Mouse (Mus musculus): ENCODE measurements around the gene Erc2.

The Erc2 gene

GRCm38 (mm10) chr14:28409390-28409789, 787.2 kb downstream of the Erc2 start:
- DNase-seq: no peak

DNA sequence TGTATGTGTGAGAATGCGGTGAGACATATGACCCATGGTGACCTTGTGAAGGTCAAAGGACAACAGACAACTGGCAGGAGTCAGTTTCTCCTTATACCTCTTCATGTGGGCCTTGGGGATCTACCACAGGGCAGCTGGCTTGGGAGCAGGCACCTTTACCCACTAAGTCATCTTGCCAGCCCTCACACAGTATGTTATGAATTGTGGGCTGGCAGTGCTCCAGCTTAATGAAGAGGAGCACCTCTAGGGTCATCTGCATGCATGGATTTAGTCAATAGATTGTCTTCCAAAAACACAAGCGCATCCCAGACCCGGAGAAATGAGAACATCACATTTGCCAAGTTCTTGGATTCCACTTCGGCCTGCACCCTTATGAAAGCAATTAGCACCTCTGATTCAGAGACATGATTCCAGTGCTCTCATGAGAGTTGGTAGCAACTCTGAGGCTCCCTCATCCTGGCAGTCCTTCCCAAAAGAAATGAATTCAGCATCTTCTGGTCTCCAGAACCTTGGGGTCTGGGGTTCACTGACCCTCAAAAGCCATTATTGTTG, 787.6 kb downstream of the Erc2 start:
- no peak for DNase-seq

DNA sequence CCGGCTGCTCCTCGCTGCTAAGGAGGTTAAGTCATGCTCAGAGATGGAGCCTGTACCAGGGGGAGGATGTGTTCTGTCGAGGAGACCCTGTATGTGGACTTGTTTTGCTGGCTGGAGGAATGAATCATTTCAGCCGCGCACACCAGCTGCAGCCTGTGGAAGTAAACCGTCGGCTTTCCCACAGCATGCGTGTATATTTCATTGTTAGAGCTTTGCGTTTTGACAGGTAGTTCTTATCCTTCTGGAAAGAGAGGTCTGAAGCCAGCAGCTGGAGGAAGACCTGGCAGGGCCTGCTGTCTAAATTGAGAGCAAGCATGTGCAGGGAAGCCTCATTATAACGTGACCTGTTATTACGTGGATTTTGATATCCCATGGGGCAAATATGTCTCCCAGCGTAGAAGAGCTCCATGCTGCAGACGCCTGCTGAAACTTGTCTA, 788.6 kb downstream of the Erc2 start:
- no peak for DNase-seq

- no peak for DNase-seq
Observed at GRCm38 (mm10) chr14:28412252-28412995, 790.2 kb downstream of the Erc2 start.

- no peak for DNase-seq
Observed at GRCm38 (mm10) chr14:28413516-28413915, 791.3 kb downstream of the Erc2 start.

DNA sequence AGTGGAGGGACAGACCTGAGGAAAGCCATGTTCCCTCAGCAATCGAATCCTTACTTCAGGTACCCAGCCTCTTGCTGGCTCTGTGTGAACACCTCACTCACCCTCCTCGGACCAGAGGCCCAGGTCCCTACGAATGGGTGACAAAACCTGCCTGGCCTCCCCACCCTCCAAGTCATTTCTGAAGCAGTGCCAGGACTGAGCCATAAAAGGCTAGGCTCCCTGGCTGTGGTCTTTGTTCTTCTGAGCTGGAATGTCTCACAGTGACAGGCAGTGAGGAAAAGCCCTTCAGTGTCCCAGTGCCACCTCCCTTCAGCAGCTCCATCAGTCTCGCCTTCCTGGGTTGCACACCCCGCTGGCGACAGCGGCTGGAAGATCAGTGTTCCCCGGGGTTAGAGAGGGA, 794.8 kb downstream of the Erc2 start:
- peak; percentile 8 for DNase-seq

DNA sequence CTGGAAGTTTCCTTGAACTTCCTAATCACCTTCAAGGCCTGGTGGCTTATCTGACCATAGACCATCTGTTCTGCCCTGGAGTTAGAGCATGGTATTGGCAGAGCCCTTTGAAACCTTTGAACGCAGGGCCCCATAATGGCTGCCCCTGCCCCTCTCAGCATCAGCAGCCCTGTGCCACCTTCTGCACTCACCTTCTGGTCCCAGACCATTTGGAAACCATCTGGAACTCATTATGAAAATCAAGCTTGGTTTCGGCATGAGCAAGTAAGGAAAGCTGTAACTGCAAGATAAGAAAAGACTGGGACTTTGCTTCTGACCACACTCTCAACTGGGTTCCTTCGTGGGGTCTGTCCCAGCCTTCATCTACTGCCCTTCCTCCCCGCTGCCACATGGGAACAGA, 796.3 kb downstream of the Erc2 start:
- no peak for DNase-seq

DNA sequence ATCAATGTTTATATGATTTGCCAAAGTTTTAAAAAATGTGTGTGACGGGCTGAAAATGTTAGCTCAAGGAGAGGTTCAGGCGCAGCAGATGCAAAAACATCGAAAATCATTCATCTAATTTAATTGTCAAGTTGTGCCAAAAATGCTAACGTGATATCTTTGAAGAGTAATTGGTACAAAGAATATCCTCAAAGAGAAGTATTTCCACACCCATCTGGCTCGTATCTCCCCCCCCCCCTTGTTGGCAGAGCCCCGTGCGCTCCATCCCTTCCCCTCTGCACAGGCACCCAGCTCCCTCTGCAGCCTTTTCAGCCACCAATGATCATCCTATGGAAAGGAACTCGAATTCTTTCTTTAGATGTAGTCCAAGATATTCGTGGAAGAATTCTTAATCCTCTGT, 797.0 kb downstream of the Erc2 start:
- no peak for DNase-seq

DNA sequence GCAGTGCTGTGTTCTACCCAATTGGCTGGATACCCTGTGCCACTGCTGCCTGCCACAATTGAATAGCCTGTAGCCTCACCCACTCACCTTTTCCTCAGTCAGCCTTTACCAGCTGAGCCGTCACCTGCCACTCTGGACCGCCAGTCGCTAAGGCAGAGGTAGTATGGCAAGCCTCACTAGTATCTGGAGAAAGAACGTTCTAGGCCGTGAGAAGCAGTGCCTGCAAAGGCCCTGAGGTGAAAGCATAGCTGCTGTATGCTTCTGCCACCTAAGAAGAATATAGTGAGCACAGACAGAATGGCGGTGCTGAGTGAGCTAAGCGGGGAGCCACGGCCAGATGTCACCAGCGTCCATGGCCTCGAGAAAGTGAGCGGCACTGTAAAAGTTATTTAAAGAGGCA, 798.4 kb downstream of the Erc2 start:
- DNase-seq: no peak

DNA sequence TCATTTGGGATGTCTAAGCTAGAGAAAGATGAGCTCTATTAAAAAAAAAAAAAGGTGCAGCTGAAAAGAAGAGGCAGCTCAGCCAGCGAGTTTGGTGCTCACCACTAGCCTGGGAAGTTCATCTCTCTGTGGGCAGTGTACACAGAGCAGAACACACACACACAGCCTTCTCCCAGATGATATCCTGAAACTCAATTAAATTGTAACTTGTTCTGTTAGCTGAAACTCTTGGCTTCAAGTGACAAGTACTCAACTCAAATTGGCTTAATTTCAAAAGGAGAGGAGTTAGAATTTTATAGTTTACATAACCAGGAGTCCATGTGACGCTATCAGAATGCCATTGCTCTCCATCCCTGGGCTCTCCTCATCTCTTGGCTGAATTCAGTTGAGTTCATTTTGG, 804.4 kb downstream of the Erc2 start:
- DNase-seq: no peak

GRCm38 (mm10) chr14:28431703-28432309, 809.6 kb downstream of the Erc2 start:
- no peak for DNase-seq

DNA sequence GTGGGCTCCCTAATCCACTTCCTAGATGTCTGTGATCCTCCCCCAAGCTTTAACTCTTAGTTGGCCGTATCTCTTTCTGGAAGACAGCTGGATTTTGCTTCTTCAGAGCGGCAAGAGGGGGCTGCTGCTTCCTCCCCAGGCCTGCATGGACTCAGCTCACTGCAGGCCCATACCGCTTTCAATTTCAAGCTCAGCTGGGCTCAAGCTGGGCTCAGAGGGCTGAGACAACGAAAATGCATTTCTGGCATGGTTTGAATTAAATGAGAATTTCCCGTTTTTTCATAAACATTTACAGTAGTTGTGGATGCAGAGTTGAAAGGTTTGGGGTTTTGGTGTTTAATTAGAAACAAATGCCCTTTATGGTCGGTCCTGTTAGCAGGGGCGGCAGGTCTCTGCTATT, 812.8 kb downstream of the Erc2 start:
- no peak for DNase-seq

DNA sequence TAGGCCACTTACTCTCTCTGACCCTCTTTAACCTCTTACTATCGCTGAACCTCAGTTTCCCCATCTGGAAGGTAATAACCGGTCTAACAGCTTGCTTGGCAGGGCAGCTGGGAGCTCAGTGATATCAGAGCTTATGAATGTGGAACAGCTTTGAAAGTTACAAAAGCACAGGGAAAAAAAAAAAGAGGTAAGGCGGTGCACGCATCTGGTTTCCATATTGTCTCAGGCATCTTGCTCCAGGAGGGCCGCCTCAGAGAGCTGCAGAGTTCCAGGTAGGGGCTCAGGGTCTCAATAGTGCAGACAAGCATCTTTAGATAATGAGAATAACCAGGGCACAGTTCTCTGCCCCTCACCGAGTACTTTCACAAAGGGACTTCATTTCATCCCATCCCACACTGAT, 816.9 kb downstream of the Erc2 start:
- DNase-seq: no peak

DNA sequence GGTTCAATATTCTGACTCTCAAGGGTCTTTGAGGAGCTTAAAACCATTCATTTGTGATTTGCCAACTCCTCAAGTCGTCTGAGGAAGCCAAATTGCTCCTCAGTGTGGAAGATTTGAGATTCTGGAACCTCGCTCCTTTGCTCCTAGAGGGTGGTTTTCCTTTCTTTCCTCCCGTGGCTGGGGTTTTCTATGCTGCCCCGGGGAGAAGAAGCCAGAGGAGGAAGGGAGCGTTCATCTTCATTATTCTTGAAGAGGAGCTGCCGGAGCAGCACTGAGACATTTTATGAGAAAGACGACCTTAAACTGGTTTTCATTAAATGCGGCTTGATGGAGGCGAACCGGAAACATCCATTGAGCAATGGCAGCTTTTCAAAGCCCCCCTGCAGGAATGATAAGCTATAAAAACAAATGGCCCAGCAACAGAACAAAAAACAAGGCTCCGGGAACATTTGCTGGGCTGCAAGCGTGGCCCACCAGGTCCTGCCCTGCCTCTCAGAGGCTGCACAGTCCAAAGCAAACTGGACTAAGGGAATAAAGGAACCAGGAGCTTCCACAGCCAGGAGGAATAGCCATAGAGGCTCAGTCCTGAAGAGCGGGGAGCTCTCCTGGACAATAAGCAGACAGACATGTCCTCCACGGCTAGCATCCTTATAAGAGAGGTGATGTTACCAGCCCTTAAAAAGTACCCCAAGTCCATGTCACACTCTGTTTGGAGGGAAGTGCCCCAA, 819.2 kb downstream of the Erc2 start:
- no peak for DNase-seq

- no peak for DNase-seq
Observed at GRCm38 (mm10) chr14:28443254-28443944, 821.2 kb downstream of the Erc2 start.

DNA sequence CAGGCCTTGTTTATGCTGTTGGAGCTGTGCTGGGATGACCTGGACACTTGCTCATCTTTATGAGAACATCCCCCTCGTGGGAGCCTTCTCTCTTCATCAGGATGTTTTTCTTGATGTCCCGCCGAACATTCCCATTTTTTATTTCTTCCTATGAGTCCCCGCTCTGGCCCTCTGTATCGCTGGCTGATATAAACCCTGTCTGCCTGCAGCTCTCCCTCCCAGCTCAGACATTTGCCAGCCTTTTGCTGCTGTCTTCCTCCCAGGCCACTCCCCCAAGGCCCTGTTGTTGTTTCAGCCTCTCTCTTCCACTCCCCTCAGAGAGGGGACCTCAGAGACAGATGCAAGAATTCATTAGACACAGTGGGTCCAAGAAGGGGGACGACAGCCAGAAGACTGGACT, 823.5 kb downstream of the Erc2 start:
- DNase-seq: no peak

- no peak for DNase-seq
Observed at GRCm38 (mm10) chr14:28451771-28452170, 829.5 kb downstream of the Erc2 start.

GRCm38 (mm10) chr14:28456372-28457076, 834.3 kb downstream of the Erc2 start:
- DNase-seq: peak; percentile 23

DNA sequence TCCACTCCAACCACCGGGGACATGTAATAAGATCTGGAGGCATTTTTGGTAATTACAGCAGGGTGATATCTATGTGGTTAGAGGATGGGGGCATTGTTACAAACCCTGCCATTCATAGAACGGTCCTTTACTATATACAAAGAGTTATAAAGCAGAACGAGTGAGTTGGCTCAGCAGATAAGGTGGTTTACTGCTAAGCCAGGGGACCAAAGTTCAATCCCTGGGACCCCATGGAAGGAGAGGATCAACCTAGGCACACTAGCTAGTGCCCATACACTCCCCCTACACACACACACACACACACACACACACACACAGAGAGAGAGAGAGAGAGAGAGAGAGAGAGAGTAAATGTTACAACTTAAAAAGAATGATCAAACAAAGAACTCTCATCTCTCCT, 835.2 kb downstream of the Erc2 start:
- DNase-seq: no peak

- DNase-seq: no peak
Observed at GRCm38 (mm10) chr14:28467956-28468355, 845.7 kb downstream of the Erc2 start.

GRCm38 (mm10) chr14:28469696-28470095, 847.5 kb downstream of the Erc2 start:
- DNase-seq: no peak

DNA sequence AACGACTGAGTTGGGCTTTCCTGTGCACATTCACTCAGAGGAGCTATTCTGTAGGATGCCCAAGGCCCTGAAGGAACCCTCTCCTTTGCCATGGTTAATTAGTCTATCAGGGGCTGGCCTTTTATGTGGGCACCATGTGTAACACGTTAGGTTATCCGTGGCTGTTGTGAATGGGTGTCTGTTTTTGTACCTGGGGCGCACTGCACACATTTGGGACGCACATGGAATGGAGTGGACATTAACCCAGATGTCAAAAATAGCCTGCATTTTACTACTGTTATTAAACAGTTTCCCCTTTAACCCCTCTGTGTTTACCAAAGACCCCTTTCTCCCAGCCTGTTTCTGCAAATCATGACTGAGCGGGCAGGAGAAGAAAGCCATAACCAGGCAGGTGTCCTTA, 848.0 kb downstream of the Erc2 start:
- no peak for DNase-seq

DNA sequence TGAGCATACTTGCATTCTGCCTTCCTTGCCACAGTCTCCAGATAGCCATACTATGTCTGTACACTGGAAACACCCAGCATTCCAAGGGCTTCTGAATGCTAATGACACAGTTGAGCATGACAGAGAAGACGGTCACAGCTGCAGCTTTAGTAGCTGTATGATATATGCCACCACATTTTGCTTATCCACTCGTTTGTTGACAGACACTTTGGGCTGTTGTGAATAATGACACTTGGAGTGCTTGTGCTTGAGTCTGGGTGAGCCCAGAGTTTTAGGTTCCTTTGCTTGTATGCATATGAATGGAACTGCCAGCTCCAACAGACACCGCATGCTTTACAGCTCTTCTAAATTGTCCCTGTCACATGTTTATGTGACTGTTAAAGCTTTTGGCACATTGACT, 852.8 kb downstream of the Erc2 start:
- no peak for DNase-seq
